Mouse (Mus musculus): ENCODE data around the gene Slc39a11. TPM values are rescaled to one million over a fixed set of nuclear protein-coding genes. Genes with fewer than 3 reads are reported as not detected.

The Slc39a11 gene
- polyA plus RNA-seq, 1 experiment from 2014 or later: 12.5 TPM

- no peak for ATAC-seq (replicated peaks; ENCODE audit: insufficient number of reproducible peaks, low FRiP score, low TSS enrichment, low read depth)
- no peaks in the 10 kb centered on the region for H3K9me3 ChIP-seq (replicated peaks; ENCODE audit: control insufficient read depth, low read length)
- H3K27ac ChIP-seq (replicated peaks; ENCODE audit: low read depth, low read length): no peak overlapping the region
- H3K4me2 ChIP-seq (ENCODE audit: low read depth, low read length): no peak overlapping the region
- H3K4me3 ChIP-seq (ENCODE audit: low read depth, low read length): no peak overlapping the region
- DNase-seq (ENCODE audit: low spot score): no peak
- H3K27me3 ChIP-seq (ENCODE audit: control insufficient read depth, insufficient read depth, low read length): no peaks in the 10 kb centered on the region
- H3K4me1 ChIP-seq (ENCODE audit: control insufficient read depth, insufficient read depth, low read length): peaks cover under 1% of the 10 kb centered on the region
- 96% methylated on average over 2 of the region's 2 CpGs for WGBS
- H3K9ac ChIP-seq (replicated peaks; ENCODE audit: low read length): no peak overlapping the region
- no peaks in the 10 kb centered on the region; the same call in none of the 2 replicates for H3K36me3 ChIP-seq (replicated peaks; ENCODE audit: control insufficient read depth, insufficient read depth, low read depth, low read length)
Measured at GRCm38 (mm10) chr11:113677378-113677777, 27.5 kb upstream of the Slc39a11 start.

- H3K9ac ChIP-seq (replicated peaks; ENCODE audit: low read length): no peak overlapping the region
- H3K36me3 ChIP-seq (replicated peaks; ENCODE audit: control insufficient read depth, insufficient read depth, low read depth, low read length): no peaks in the 10 kb centered on the region; the same call in none of the 2 replicates
- ATAC-seq (replicated peaks; ENCODE audit: insufficient number of reproducible peaks, low FRiP score, low TSS enrichment, low read depth): no peak
Measured at GRCm38 (mm10) chr11:113676847-113677246, 27.0 kb upstream of the Slc39a11 start.

GRCm38 (mm10) chr11:113674595-113674994, 24.7 kb upstream of the Slc39a11 start:
- no peak for DNase-seq (ENCODE audit: low spot score)
- no peak for ATAC-seq (replicated peaks; ENCODE audit: insufficient number of reproducible peaks, low FRiP score, low TSS enrichment, low read depth)
- Histone ChIP-seq H3K4me1 (ENCODE audit: control insufficient read depth, insufficient read depth, low read length) (no peaks in the 10 kb centered on the region), H3K9me3 (replicated peaks; ENCODE audit: control insufficient read depth, low read length) (no peaks in the 10 kb centered on the region), H3K27ac (replicated peaks; ENCODE audit: low read depth, low read length) (no peak overlapping the region), H3K36me3 (replicated peaks; ENCODE audit: control insufficient read depth, insufficient read depth, low read depth, low read length) (no peaks in the 10 kb centered on the region; the same call in none of the 2 replicates), H3K27me3 (ENCODE audit: control insufficient read depth, insufficient read depth, low read length) (no peaks in the 10 kb centered on the region), H3K9ac (replicated peaks; ENCODE audit: low read length) (no peak overlapping the region), H3K4me3 (ENCODE audit: low read depth, low read length) (no peak overlapping the region), H3K4me2 (ENCODE audit: low read depth, low read length) (no peak overlapping the region)
- 84% methylated on average over 5 of the region's 5 CpGs for WGBS

More at GRCm38 (mm10) chr11:113676847-113677246, 27.0 kb upstream of the Slc39a11 start:
- Histone ChIP-seq H3K4me2 (ENCODE audit: low read depth, low read length) (no peak overlapping the region), H3K4me1 (ENCODE audit: control insufficient read depth, insufficient read depth, low read length) (no peaks in the 10 kb centered on the region), H3K9me3 (replicated peaks; ENCODE audit: control insufficient read depth, low read length) (no peaks in the 10 kb centered on the region), H3K4me3 (ENCODE audit: low read depth, low read length) (no peak overlapping the region), H3K27me3 (ENCODE audit: control insufficient read depth, insufficient read depth, low read length) (no peaks in the 10 kb centered on the region), H3K27ac (replicated peaks; ENCODE audit: low read depth, low read length) (no peak overlapping the region)
- 86% methylated on average over 2 of the region's 2 CpGs for WGBS
- no peak for DNase-seq (ENCODE audit: low spot score)

- Histone ChIP-seq H3K36me3 (replicated peaks; ENCODE audit: control insufficient read depth, insufficient read depth, low read depth, low read length) (no peaks in the 10 kb centered on the region; the same call in none of the 2 replicates), H3K9ac (replicated peaks; ENCODE audit: low read length) (no peak overlapping the region), H3K27ac (replicated peaks; ENCODE audit: low read depth, low read length) (no peak overlapping the region), H3K4me3 (ENCODE audit: low read depth, low read length) (no peak overlapping the region), H3K4me1 (ENCODE audit: control insufficient read depth, insufficient read depth, low read length) (no peaks in the 10 kb centered on the region), H3K27me3 (ENCODE audit: control insufficient read depth, insufficient read depth, low read length) (no peaks in the 10 kb centered on the region), H3K9me3 (replicated peaks; ENCODE audit: control insufficient read depth, low read length) (no peaks in the 10 kb centered on the region), H3K4me2 (ENCODE audit: low read depth, low read length) (no peak overlapping the region)
- WGBS: 95% methylated on average over 4 of the region's 4 CpGs
- ATAC-seq (replicated peaks; ENCODE audit: insufficient number of reproducible peaks, low FRiP score, low TSS enrichment, low read depth) (no peak), DNase-seq (ENCODE audit: low spot score) (no peak)
Measured at GRCm38 (mm10) chr11:113673614-113674013, 23.7 kb upstream of the Slc39a11 start.

GRCm38 (mm10) chr11:113669711-113670110, 19.8 kb upstream of the Slc39a11 start:
- no peak for ATAC-seq (replicated peaks; ENCODE audit: insufficient number of reproducible peaks, low FRiP score, low TSS enrichment, low read depth)
- Histone ChIP-seq H3K27ac (replicated peaks; ENCODE audit: low read depth, low read length) (no peak overlapping the region), H3K27me3 (ENCODE audit: control insufficient read depth, insufficient read depth, low read length) (no peaks in the 10 kb centered on the region), H3K9ac (replicated peaks; ENCODE audit: low read length) (no peak overlapping the region), H3K4me1 (ENCODE audit: control insufficient read depth, insufficient read depth, low read length) (no peaks in the 10 kb centered on the region), H3K4me2 (ENCODE audit: low read depth, low read length) (no peak overlapping the region), H3K9me3 (replicated peaks; ENCODE audit: control insufficient read depth, low read length) (no peaks in the 10 kb centered on the region), H3K36me3 (replicated peaks; ENCODE audit: control insufficient read depth, insufficient read depth, low read depth, low read length) (no peaks in the 10 kb centered on the region; the same call in 1 of the 2 replicates), H3K4me3 (ENCODE audit: low read depth, low read length) (no peak overlapping the region)
- 87% methylated on average over 4 of the region's 4 CpGs for WGBS
- no peak for DNase-seq (ENCODE audit: low spot score)

- Histone ChIP-seq H3K9ac (replicated peaks; ENCODE audit: low read length) (no peak overlapping the region), H3K36me3 (replicated peaks; ENCODE audit: control insufficient read depth, insufficient read depth, low read depth, low read length) (no peaks in the 10 kb centered on the region; the same call in 1 of the 2 replicates)
Measured at GRCm38 (mm10) chr11:113668857-113669256, 19.0 kb upstream of the Slc39a11 start.

GRCm38 (mm10) chr11:113667704-113668103, 17.8 kb upstream of the Slc39a11 start:
- 80% methylated on average over 4 of the region's 4 CpGs for WGBS
- Histone ChIP-seq H3K27ac (replicated peaks; ENCODE audit: low read depth, low read length) (no peak overlapping the region), H3K9ac (replicated peaks; ENCODE audit: low read length) (no peak overlapping the region), H3K9me3 (replicated peaks; ENCODE audit: control insufficient read depth, low read length) (no peaks in the 10 kb centered on the region), H3K36me3 (replicated peaks; ENCODE audit: control insufficient read depth, insufficient read depth, low read depth, low read length) (no peaks in the 10 kb centered on the region; the same call in none of the 2 replicates), H3K4me1 (ENCODE audit: control insufficient read depth, insufficient read depth, low read length) (no peaks in the 10 kb centered on the region), H3K4me3 (ENCODE audit: low read depth, low read length) (no peak overlapping the region), H3K4me2 (ENCODE audit: low read depth, low read length) (no peak overlapping the region), H3K27me3 (ENCODE audit: control insufficient read depth, insufficient read depth, low read length) (no peaks in the 10 kb centered on the region)
- DNase-seq (ENCODE audit: low spot score) (no peak), ATAC-seq (replicated peaks; ENCODE audit: insufficient number of reproducible peaks, low FRiP score, low TSS enrichment, low read depth) (no peak)

More at GRCm38 (mm10) chr11:113668857-113669256, 19.0 kb upstream of the Slc39a11 start:
- Histone ChIP-seq H3K4me2 (ENCODE audit: low read depth, low read length) (no peak overlapping the region), H3K4me1 (ENCODE audit: control insufficient read depth, insufficient read depth, low read length) (no peaks in the 10 kb centered on the region), H3K4me3 (ENCODE audit: low read depth, low read length) (no peak overlapping the region), H3K9me3 (replicated peaks; ENCODE audit: control insufficient read depth, low read length) (no peaks in the 10 kb centered on the region), H3K27me3 (ENCODE audit: control insufficient read depth, insufficient read depth, low read length) (no peaks in the 10 kb centered on the region), H3K27ac (replicated peaks; ENCODE audit: low read depth, low read length) (no peak overlapping the region)
- no peak for ATAC-seq (replicated peaks; ENCODE audit: insufficient number of reproducible peaks, low FRiP score, low TSS enrichment, low read depth)
- 91% methylated on average over 5 of the region's 5 CpGs for WGBS
- no peak for DNase-seq (ENCODE audit: low spot score)

- no peaks in the 10 kb centered on the region for H3K9me3 ChIP-seq (replicated peaks; ENCODE audit: control insufficient read depth, low read length)
- H3K27me3 ChIP-seq (ENCODE audit: control insufficient read depth, insufficient read depth, low read length): no peaks in the 10 kb centered on the region
- DNase-seq (ENCODE audit: low spot score): no peak
- no peaks in the 10 kb centered on the region for H3K4me1 ChIP-seq (ENCODE audit: control insufficient read depth, insufficient read depth, low read length)
- H3K4me2 ChIP-seq (ENCODE audit: low read depth, low read length): no peak overlapping the region
- H3K36me3 ChIP-seq (replicated peaks; ENCODE audit: control insufficient read depth, insufficient read depth, low read depth, low read length): no peaks in the 10 kb centered on the region; the same call in none of the 2 replicates
- ATAC-seq (replicated peaks; ENCODE audit: insufficient number of reproducible peaks, low FRiP score, low TSS enrichment, low read depth): no peak
- H3K27ac ChIP-seq (replicated peaks; ENCODE audit: low read depth, low read length): no peak overlapping the region
- H3K9ac ChIP-seq (replicated peaks; ENCODE audit: low read length): no peak overlapping the region
- 85% methylated on average over 2 of the region's 2 CpGs for WGBS
- H3K4me3 ChIP-seq (ENCODE audit: low read depth, low read length): no peak overlapping the region
Measured at GRCm38 (mm10) chr11:113667122-113667521, 17.2 kb upstream of the Slc39a11 start.

All from embryonic facial prominence, embryonic 11.5 days (tissue).